Mouse (Mus musculus): ENCODE measurements around the gene Kmt5a. TPM values are rescaled to one million over a fixed set of nuclear protein-coding genes. Genes with fewer than 3 reads are reported as not detected.

Kmt5a gene
- polyA plus RNA-seq (2014; fragmentation: Nextera tagmentation; extraction: Ambion mirVana) = 23.1 and 23.2 TPM in 2 replicates

GRCm38 (mm10) chr5:124439447-124440093 lies at the start of gene Kmt5a:
Gene Kmt5a (plus strand): TSS chr5:124439930.
- peak; percentile 94 for DNase-seq (ENCODE audit: low spot score)
- WGBS = 1% methylated on average over 34 of the region's 34 CpGs
- Histone ChIP-seq H3K4me3 (replicated peaks; ENCODE audit: low read length) (peak within 1 kb of the TSS; percentile 67), H3K27ac (peak within 1 kb of the TSS; percentile 60), H3K9ac (peak within 1 kb of the TSS; percentile 61), H3K9me3 (ENCODE audit: control insufficient read depth, low read length) (no peaks in the 10 kb centered on the region), H3K4me1 (replicated peaks; ENCODE audit: control insufficient read depth, insufficient read depth, low read length) (peaks cover 12% of the 10 kb centered on the region), H3K4me2 (replicated peaks) (peak within 1 kb of the TSS; percentile 100), H3K27me3 (ENCODE audit: control insufficient read depth, insufficient read depth, low read length) (no peaks in the 10 kb centered on the region), H3K36me3 (replicated peaks; ENCODE audit: control insufficient read depth, insufficient read depth) (no peaks in the 10 kb centered on the region)
- ATAC-seq (ENCODE audit: low FRiP score) = peak; percentile 98

GRCm38 (mm10) chr5:124392412-124392811 lies 47.3 kb upstream of the Kmt5a start:
- ATAC-seq (ENCODE audit: low FRiP score) = no peak

GRCm38 (mm10) chr5:124393726-124394125 lies 46.0 kb upstream of the Kmt5a start:
- Histone ChIP-seq H3K9me3 (ENCODE audit: control insufficient read depth, low read length) (no peaks in the 10 kb centered on the region), H3K36me3 (replicated peaks; ENCODE audit: control insufficient read depth, insufficient read depth) (peaks cover 99% of the 10 kb centered on the region), H3K27me3 (ENCODE audit: control insufficient read depth, insufficient read depth, low read length) (no peaks in the 10 kb centered on the region), H3K4me2 (replicated peaks) (no peak overlapping the region), H3K9ac (no peak overlapping the region), H3K4me3 (replicated peaks; ENCODE audit: low read length) (no peak overlapping the region), H3K4me1 (replicated peaks; ENCODE audit: control insufficient read depth, insufficient read depth, low read length) (no peaks in the 10 kb centered on the region), H3K27ac (no peak overlapping the region)
- DNase-seq (ENCODE audit: low spot score) (no peak), ATAC-seq (ENCODE audit: low FRiP score) (no peak)
- WGBS = 93% methylated on average over 7 of the region's 7 CpGs

More at GRCm38 (mm10) chr5:124392412-124392811, 47.3 kb upstream of the Kmt5a start:
- Histone ChIP-seq H3K9ac (no peak overlapping the region), H3K4me1 (replicated peaks; ENCODE audit: control insufficient read depth, insufficient read depth, low read length) (no peaks in the 10 kb centered on the region), H3K9me3 (ENCODE audit: control insufficient read depth, low read length) (no peaks in the 10 kb centered on the region), H3K36me3 (replicated peaks; ENCODE audit: control insufficient read depth, insufficient read depth) (peaks cover 97% of the 10 kb centered on the region), H3K27ac (no peak overlapping the region), H3K4me3 (replicated peaks; ENCODE audit: low read length) (no peak overlapping the region), H3K27me3 (ENCODE audit: control insufficient read depth, insufficient read depth, low read length) (no peaks in the 10 kb centered on the region), H3K4me2 (replicated peaks) (no peak overlapping the region)
- over 99% methylated on average over 4 of the region's 4 CpGs for WGBS
- DNase-seq (ENCODE audit: low spot score) = no peak

- H3K9ac ChIP-seq = no peak overlapping the region
- DNase-seq (ENCODE audit: low spot score) (no peak), ATAC-seq (ENCODE audit: low FRiP score) (no peak)
- H3K36me3 ChIP-seq (replicated peaks; ENCODE audit: control insufficient read depth, insufficient read depth) = peaks cover 74% of the 10 kb centered on the region
- no peak overlapping the region for H3K27ac ChIP-seq
- H3K4me1 ChIP-seq (replicated peaks; ENCODE audit: control insufficient read depth, insufficient read depth, low read length) = no peaks in the 10 kb centered on the region
- H3K4me2 ChIP-seq (replicated peaks) = no peak overlapping the region
- no peaks in the 10 kb centered on the region for H3K9me3 ChIP-seq (ENCODE audit: control insufficient read depth, low read length)
- WGBS = 83% methylated on average over 3 of the region's 3 CpGs
- H3K27me3 ChIP-seq (ENCODE audit: control insufficient read depth, insufficient read depth, low read length) = no peaks in the 10 kb centered on the region
- no peak overlapping the region for H3K4me3 ChIP-seq (replicated peaks; ENCODE audit: low read length)
These were observed 28.9 kb upstream of the Kmt5a start for GRCm38 (mm10) chr5:124410808-124411207.

- Histone ChIP-seq H3K4me1 (replicated peaks; ENCODE audit: control insufficient read depth, insufficient read depth, low read length) (no peaks in the 10 kb centered on the region), H3K9me3 (ENCODE audit: control insufficient read depth, low read length) (no peaks in the 10 kb centered on the region), H3K4me2 (replicated peaks) (no peak overlapping the region), H3K27ac (no peak overlapping the region), H3K4me3 (replicated peaks; ENCODE audit: low read length) (no peak overlapping the region), H3K27me3 (ENCODE audit: control insufficient read depth, insufficient read depth, low read length) (no peaks in the 10 kb centered on the region), H3K9ac (no peak overlapping the region), H3K36me3 (replicated peaks; ENCODE audit: control insufficient read depth, insufficient read depth) (peaks cover 60% of the 10 kb centered on the region)
- 94% methylated on average over 5 of the region's 5 CpGs for WGBS
- no peak for ATAC-seq (ENCODE audit: low FRiP score)
- DNase-seq (ENCODE audit: low spot score) = no peak
These were observed 27.6 kb upstream of the Kmt5a start for GRCm38 (mm10) chr5:124412163-124412562.

GRCm38 (mm10) chr5:124418903-124419302 lies 20.8 kb upstream of the Kmt5a start:
- no peaks in the 10 kb centered on the region for H3K27me3 ChIP-seq (ENCODE audit: control insufficient read depth, insufficient read depth, low read length)
- H3K4me3 ChIP-seq (replicated peaks; ENCODE audit: low read length) = no peak overlapping the region
- no peak overlapping the region for H3K9ac ChIP-seq
- no peak for ATAC-seq (ENCODE audit: low FRiP score)
- 0 out of 2 replicates have a peak, but pooled peaks cover 2% of the 10 kb centered on the region for H3K4me1 ChIP-seq (replicated peaks; ENCODE audit: control insufficient read depth, insufficient read depth, low read length)
- no peak overlapping the region for H3K27ac ChIP-seq
- DNase-seq (ENCODE audit: low spot score) = no peak
- H3K9me3 ChIP-seq (ENCODE audit: control insufficient read depth, low read length) = no peaks in the 10 kb centered on the region
- H3K36me3 ChIP-seq (replicated peaks; ENCODE audit: control insufficient read depth, insufficient read depth) = peaks cover 4% of the 10 kb centered on the region; the same call in 1 of the 2 replicates
- 98% methylated on average over 2 of the region's 2 CpGs for WGBS
- no peak overlapping the region for H3K4me2 ChIP-seq (replicated peaks)

- no peaks in the 10 kb centered on the region for H3K27me3 ChIP-seq (ENCODE audit: control insufficient read depth, insufficient read depth, low read length)
- H3K9ac ChIP-seq = no peak overlapping the region
- H3K9me3 ChIP-seq (ENCODE audit: control insufficient read depth, low read length) = no peaks in the 10 kb centered on the region
- no peak overlapping the region for H3K4me2 ChIP-seq (replicated peaks)
- WGBS = 100% methylated on average over 2 of the region's 2 CpGs
- H3K36me3 ChIP-seq (replicated peaks; ENCODE audit: control insufficient read depth, insufficient read depth) = no peaks in the 10 kb centered on the region
- H3K27ac ChIP-seq = no peak overlapping the region
- no peak overlapping the region for H3K4me3 ChIP-seq (replicated peaks; ENCODE audit: low read length)
- ATAC-seq (ENCODE audit: low FRiP score) = no peak
- H3K4me1 ChIP-seq (replicated peaks; ENCODE audit: control insufficient read depth, insufficient read depth, low read length) = peaks cover 9% of the 10 kb centered on the region; the same call in 1 of the 2 replicates
- DNase-seq (ENCODE audit: low spot score) = no peak
These were observed 17.9 kb upstream of the Kmt5a start for GRCm38 (mm10) chr5:124421786-124422185.

GRCm38 (mm10) chr5:124424200-124424722 lies 15.5 kb upstream of the Kmt5a start:
- H3K4me1 ChIP-seq (replicated peaks; ENCODE audit: control insufficient read depth, insufficient read depth, low read length) = peaks cover 9% of the 10 kb centered on the region; the same call in 1 of the 2 replicates
- WGBS = 3% methylated on average over 14 of the region's 14 CpGs
- H3K36me3 ChIP-seq (replicated peaks; ENCODE audit: control insufficient read depth, insufficient read depth) = no peaks in the 10 kb centered on the region
- no peaks in the 10 kb centered on the region for H3K27me3 ChIP-seq (ENCODE audit: control insufficient read depth, insufficient read depth, low read length)
- ATAC-seq (ENCODE audit: low FRiP score) = no peak
- H3K9ac ChIP-seq = peak overlapping the region; percentile 92
- no peak for DNase-seq (ENCODE audit: low spot score)
- H3K4me3 ChIP-seq (replicated peaks; ENCODE audit: low read length) = peak overlapping the region; percentile 99
- no peaks in the 10 kb centered on the region for H3K9me3 ChIP-seq (ENCODE audit: control insufficient read depth, low read length)
- H3K4me2 ChIP-seq (replicated peaks) = peak overlapping the region; percentile 90
- peak overlapping the region; percentile 90 for H3K27ac ChIP-seq

GRCm38 (mm10) chr5:124424723-124425411 lies 14.9 kb upstream of the Kmt5a start:
- DNase-seq (ENCODE audit: low spot score) = no peak
- WGBS = under 1% methylated on average over 63 of the region's 63 CpGs

More at GRCm38 (mm10) chr5:124424723-124425411, 14.9 kb upstream of the Kmt5a start:
- ATAC-seq (ENCODE audit: low FRiP score) = peak; percentile 69
- Histone ChIP-seq H3K4me3 (replicated peaks; ENCODE audit: low read length) (peak overlapping the region; percentile 99), H3K36me3 (replicated peaks; ENCODE audit: control insufficient read depth, insufficient read depth) (no peaks in the 10 kb centered on the region), H3K27me3 (ENCODE audit: control insufficient read depth, insufficient read depth, low read length) (no peaks in the 10 kb centered on the region), H3K4me2 (replicated peaks) (peak overlapping the region; percentile 90), H3K9ac (peak overlapping the region; percentile 92), H3K27ac (peak overlapping the region; percentile 90), H3K4me1 (replicated peaks; ENCODE audit: control insufficient read depth, insufficient read depth, low read length) (peaks cover 9% of the 10 kb centered on the region; the same call in 1 of the 2 replicates), H3K9me3 (ENCODE audit: control insufficient read depth, low read length) (no peaks in the 10 kb centered on the region)

Data from hindbrain, embryonic 14.5 days (tissue).